Mouse (Mus musculus): ENCODE results near the gene Asb7. TPM values are rescaled to one million over a fixed set of nuclear protein-coding genes. Genes with fewer than 3 reads are reported as not detected.

The Asb7 gene
- polyA plus RNA-seq, 1 experiment from 2014 or later = 17.1 TPM

DNA sequence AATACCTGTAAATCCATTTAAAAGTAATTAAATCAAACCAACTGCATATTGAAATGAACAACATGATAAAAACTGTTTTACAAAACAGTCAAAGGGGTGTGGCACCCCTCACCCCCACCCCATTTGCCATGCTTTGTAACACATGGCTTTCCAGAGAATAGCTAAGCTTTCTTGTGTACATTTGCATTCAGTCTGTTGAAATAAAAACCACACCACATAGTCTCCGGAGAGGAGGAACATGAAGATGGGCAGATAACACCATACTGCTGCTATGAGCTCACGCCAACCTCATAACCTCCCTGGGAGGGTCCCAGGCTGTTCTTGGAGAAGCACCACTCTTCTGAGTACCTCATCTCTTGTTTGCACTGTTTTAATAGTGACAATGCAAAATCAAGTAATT lies 40.2 kb downstream of the Asb7 start:
- no peak for DNase-seq (ENCODE audit: low spot score)

DNA sequence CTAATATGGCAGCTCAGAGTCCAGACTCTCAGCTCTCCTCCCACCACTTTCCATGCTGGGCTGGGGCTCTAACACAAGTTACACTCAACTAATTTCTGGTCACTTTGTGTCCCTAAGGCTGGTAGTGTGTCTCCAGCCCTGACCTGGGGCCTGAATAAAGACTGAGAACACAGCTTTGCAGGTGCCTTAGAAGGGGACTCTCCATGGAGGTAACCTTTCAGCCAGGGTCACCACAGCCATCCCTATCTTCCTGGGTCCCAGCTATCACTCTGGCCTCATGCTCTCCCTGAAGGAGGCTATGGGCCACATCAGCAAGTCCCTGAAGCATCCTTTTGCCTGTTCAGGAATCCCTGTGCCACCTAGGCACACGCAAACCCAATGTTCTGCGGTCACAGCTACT lies 43.7 kb downstream of the Asb7 start:
- Histone ChIP-seq H3K27ac (ENCODE audit: low read depth, low read length) (no peak overlapping the region), H3K4me2 (replicated peaks; ENCODE audit: low read depth, low read length) (no peak overlapping the region), H3K27me3 (ENCODE audit: control insufficient read depth, insufficient read depth, low read length) (no peaks in the 10 kb centered on the region), H3K4me3 (ENCODE audit: low read depth, low read length) (no peak overlapping the region), H3K9me3 (ENCODE audit: control insufficient read depth, low read length) (no peaks in the 10 kb centered on the region), H3K9ac (ENCODE audit: low read depth, low read length) (no peak overlapping the region), H3K4me1 (replicated peaks; ENCODE audit: control insufficient read depth, insufficient read depth, low read length) (no peaks in the 10 kb centered on the region), H3K36me3 (ENCODE audit: control insufficient read depth, insufficient read depth, low read length) (no peaks in the 10 kb centered on the region)
- no peak for ATAC-seq (ENCODE audit: low FRiP score)
- WGBS = 98% methylated on average over 2 of the region's 2 CpGs
- DNase-seq (ENCODE audit: low spot score) = no peak

More for the DNA sequence above, 40.2 kb downstream of the Asb7 start:
- H3K4me2 ChIP-seq (replicated peaks; ENCODE audit: low read depth, low read length) = no peak overlapping the region
- no peaks in the 10 kb centered on the region for H3K27me3 ChIP-seq (ENCODE audit: control insufficient read depth, insufficient read depth, low read length)
- no peak overlapping the region for H3K27ac ChIP-seq (ENCODE audit: low read depth, low read length)
- no peaks in the 10 kb centered on the region for H3K9me3 ChIP-seq (ENCODE audit: control insufficient read depth, low read length)
- no peak overlapping the region for H3K9ac ChIP-seq (ENCODE audit: low read depth, low read length)
- no peak overlapping the region for H3K4me3 ChIP-seq (ENCODE audit: low read depth, low read length)
- no peaks in the 10 kb centered on the region for H3K36me3 ChIP-seq (ENCODE audit: control insufficient read depth, insufficient read depth, low read length)
- WGBS = 94% methylated on average over 2 of the region's 2 CpGs
- no peaks in the 10 kb centered on the region for H3K4me1 ChIP-seq (replicated peaks; ENCODE audit: control insufficient read depth, insufficient read depth, low read length)
- no peak for ATAC-seq (ENCODE audit: low FRiP score)

DNA sequence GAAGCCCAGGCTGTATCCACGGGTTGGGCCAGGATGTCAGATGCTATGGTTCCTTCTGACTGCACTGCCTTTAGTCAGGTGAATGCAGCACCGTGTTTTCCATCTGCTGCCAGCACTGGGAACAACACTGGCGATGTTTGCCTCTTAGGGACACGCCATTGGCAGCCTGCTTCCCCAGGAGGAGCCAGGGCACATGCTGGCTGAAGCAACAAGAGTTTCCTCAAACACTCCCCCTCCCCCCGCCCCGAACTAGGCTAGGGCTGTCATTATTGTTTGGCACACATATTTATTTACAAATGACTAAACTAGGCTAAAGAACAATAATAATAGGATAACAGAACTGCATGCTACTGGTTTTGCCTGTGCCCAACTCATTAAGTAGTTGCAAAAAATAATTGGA lies 56.0 kb downstream of the Asb7 start:
- H3K27me3 ChIP-seq (ENCODE audit: control insufficient read depth, insufficient read depth, low read length) = no peaks in the 10 kb centered on the region
- H3K4me3 ChIP-seq (ENCODE audit: low read depth, low read length) = no peak overlapping the region
- no peak overlapping the region for H3K27ac ChIP-seq (ENCODE audit: low read depth, low read length)
- no peak overlapping the region for H3K4me2 ChIP-seq (replicated peaks; ENCODE audit: low read depth, low read length)
- no peaks in the 10 kb centered on the region for H3K9me3 ChIP-seq (ENCODE audit: control insufficient read depth, low read length)
- ATAC-seq (ENCODE audit: low FRiP score) (no peak), DNase-seq (ENCODE audit: low spot score) (no peak)
- WGBS = 70% methylated on average over 6 of the region's 6 CpGs
- no peak overlapping the region for H3K9ac ChIP-seq (ENCODE audit: low read depth, low read length)
- no peaks in the 10 kb centered on the region for H3K4me1 ChIP-seq (replicated peaks; ENCODE audit: control insufficient read depth, insufficient read depth, low read length)
- no peaks in the 10 kb centered on the region for H3K36me3 ChIP-seq (ENCODE audit: control insufficient read depth, insufficient read depth, low read length)

DNA sequence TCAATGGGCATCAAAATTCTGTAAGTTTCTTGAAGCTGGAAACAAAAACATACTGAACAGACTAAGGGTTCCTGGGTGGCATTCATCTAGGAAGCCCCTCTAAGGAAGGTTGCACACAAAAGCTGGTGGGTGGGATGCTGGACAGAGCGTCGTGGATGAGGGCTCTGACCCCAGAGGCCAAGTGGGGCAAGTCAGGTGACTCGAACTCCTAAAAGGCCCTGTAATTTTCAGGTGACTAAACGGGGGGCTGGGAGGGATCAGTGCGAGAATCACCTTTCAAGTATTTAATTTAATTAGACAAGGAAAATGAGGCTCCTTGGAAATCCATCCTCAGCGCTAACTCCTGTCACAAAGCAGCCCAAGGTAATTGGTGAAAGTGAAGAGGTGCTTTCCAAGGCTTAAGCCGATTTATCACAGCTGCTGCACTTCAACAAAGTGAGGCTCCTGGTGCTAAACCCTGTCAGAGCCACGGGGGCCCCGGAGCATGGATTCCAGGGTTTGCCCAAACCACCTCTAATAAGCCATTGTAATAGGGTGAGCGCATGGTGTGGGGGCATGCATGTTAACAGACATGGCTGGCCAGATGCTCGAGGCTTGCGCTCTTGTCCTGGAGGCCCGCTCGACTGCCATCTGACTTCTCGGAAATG lies 59.1 kb downstream of the Asb7 start:
- H3K9me3 ChIP-seq (ENCODE audit: control insufficient read depth, low read length) = no peaks in the 10 kb centered on the region
- no peaks in the 10 kb centered on the region for H3K27me3 ChIP-seq (ENCODE audit: control insufficient read depth, insufficient read depth, low read length)
- 73% methylated on average over 15 of the region's 15 CpGs for WGBS
- H3K4me3 ChIP-seq (ENCODE audit: low read depth, low read length) = no peak overlapping the region
- no peak overlapping the region for H3K4me2 ChIP-seq (replicated peaks; ENCODE audit: low read depth, low read length)
- DNase-seq (ENCODE audit: low spot score) = no peak
- no peak for ATAC-seq (ENCODE audit: low FRiP score)
- H3K27ac ChIP-seq (ENCODE audit: low read depth, low read length) = no peak overlapping the region
- no peaks in the 10 kb centered on the region for H3K36me3 ChIP-seq (ENCODE audit: control insufficient read depth, insufficient read depth, low read length)
- H3K4me1 ChIP-seq (replicated peaks; ENCODE audit: control insufficient read depth, insufficient read depth, low read length) = no peaks in the 10 kb centered on the region
- H3K9ac ChIP-seq (ENCODE audit: low read depth, low read length) = no peak overlapping the region

DNA sequence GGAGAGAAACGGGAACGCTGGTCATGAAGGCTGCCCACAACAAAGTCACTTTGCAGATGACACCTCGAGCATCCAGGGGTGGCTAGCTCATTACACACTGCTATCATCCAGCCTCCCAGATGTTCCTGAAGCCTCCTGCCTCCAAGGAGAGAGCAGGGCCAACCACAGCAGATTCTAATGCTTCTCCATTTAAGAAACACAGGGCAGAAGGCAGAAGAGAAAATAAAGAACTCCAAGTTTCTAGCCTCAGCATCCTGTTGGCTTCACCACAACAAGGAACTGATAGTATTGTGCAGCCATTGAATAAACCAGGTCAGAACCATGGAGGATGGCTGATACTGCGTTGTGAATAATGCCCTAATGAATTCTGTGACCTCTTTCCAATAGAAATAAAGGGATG lies 60.0 kb downstream of the Asb7 start:
- Histone ChIP-seq H3K27ac (ENCODE audit: low read depth, low read length) (no peak overlapping the region), H3K36me3 (ENCODE audit: control insufficient read depth, insufficient read depth, low read length) (no peaks in the 10 kb centered on the region), H3K27me3 (ENCODE audit: control insufficient read depth, insufficient read depth, low read length) (no peaks in the 10 kb centered on the region), H3K9me3 (ENCODE audit: control insufficient read depth, low read length) (no peaks in the 10 kb centered on the region), H3K9ac (ENCODE audit: low read depth, low read length) (no peak overlapping the region), H3K4me3 (ENCODE audit: low read depth, low read length) (no peak overlapping the region), H3K4me2 (replicated peaks; ENCODE audit: low read depth, low read length) (no peak overlapping the region), H3K4me1 (replicated peaks; ENCODE audit: control insufficient read depth, insufficient read depth, low read length) (no peaks in the 10 kb centered on the region)
- DNase-seq (ENCODE audit: low spot score) (no peak), ATAC-seq (ENCODE audit: low FRiP score) (no peak)
- 66% methylated on average over 4 of the region's 4 CpGs for WGBS

DNA sequence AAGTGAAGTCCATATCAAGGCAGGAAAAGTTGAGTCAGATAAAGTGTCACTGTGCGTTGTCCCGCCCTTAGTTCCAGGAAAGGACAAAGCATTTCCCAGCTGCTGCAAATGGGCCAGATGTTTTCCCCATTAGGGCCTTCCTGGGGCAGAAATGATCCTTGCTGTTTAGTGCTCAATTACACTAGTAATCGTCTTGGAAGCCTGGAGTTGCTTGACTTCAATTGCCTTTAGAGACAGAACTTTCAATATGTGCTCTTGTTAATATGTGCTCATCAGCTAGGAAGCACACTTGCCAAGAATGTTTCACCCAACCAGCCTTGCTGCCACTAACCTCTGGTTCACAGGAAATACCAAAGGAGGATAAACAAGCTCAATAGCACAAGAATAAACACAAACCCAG lies 66.0 kb downstream of the Asb7 start:
- ATAC-seq (ENCODE audit: low FRiP score) (no peak), DNase-seq (ENCODE audit: low spot score) (no peak)
- Histone ChIP-seq H3K4me2 (replicated peaks; ENCODE audit: low read depth, low read length) (no peak overlapping the region), H3K36me3 (ENCODE audit: control insufficient read depth, insufficient read depth, low read length) (no peaks in the 10 kb centered on the region), H3K4me1 (replicated peaks; ENCODE audit: control insufficient read depth, insufficient read depth, low read length) (no peaks in the 10 kb centered on the region), H3K27ac (ENCODE audit: low read depth, low read length) (no peak overlapping the region), H3K4me3 (ENCODE audit: low read depth, low read length) (no peak overlapping the region), H3K9ac (ENCODE audit: low read depth, low read length) (no peak overlapping the region), H3K27me3 (ENCODE audit: control insufficient read depth, insufficient read depth, low read length) (no peaks in the 10 kb centered on the region), H3K9me3 (ENCODE audit: control insufficient read depth, low read length) (no peaks in the 10 kb centered on the region)
- 59% methylated on average over 3 of the region's 3 CpGs for WGBS

DNA sequence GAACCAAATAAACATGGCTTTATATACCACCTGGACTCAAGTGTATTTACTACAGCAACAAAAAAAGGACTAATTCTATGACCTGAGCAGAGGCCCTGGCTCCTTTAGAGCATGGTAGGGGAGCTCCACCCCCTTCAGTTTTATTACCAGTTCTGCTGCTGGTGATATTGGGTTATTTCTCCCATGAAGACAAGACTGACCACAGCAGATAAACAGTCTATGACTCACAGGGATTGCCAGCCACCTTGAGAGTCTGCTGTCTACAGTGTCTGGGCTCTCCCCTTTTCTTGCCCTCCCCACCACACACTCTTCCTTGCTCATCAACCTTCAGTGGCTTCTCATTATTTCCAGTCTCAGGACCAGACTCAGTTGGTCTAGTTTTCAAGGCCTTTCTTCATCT lies 87.5 kb downstream of the Asb7 start:
- H3K27ac ChIP-seq (ENCODE audit: low read depth, low read length) = no peak overlapping the region
- ATAC-seq (ENCODE audit: low FRiP score) = no peak
- no peak overlapping the region for H3K9ac ChIP-seq (ENCODE audit: low read depth, low read length)
- DNase-seq (ENCODE audit: low spot score) = no peak
- no peaks in the 10 kb centered on the region for H3K9me3 ChIP-seq (ENCODE audit: control insufficient read depth, low read length)
- H3K4me1 ChIP-seq (replicated peaks; ENCODE audit: control insufficient read depth, insufficient read depth, low read length) = no peaks in the 10 kb centered on the region
- H3K4me3 ChIP-seq (ENCODE audit: low read depth, low read length) = no peak overlapping the region
- no peaks in the 10 kb centered on the region for H3K36me3 ChIP-seq (ENCODE audit: control insufficient read depth, insufficient read depth, low read length)
- H3K27me3 ChIP-seq (ENCODE audit: control insufficient read depth, insufficient read depth, low read length) = no peaks in the 10 kb centered on the region
- no peak overlapping the region for H3K4me2 ChIP-seq (replicated peaks; ENCODE audit: low read depth, low read length)

DNA sequence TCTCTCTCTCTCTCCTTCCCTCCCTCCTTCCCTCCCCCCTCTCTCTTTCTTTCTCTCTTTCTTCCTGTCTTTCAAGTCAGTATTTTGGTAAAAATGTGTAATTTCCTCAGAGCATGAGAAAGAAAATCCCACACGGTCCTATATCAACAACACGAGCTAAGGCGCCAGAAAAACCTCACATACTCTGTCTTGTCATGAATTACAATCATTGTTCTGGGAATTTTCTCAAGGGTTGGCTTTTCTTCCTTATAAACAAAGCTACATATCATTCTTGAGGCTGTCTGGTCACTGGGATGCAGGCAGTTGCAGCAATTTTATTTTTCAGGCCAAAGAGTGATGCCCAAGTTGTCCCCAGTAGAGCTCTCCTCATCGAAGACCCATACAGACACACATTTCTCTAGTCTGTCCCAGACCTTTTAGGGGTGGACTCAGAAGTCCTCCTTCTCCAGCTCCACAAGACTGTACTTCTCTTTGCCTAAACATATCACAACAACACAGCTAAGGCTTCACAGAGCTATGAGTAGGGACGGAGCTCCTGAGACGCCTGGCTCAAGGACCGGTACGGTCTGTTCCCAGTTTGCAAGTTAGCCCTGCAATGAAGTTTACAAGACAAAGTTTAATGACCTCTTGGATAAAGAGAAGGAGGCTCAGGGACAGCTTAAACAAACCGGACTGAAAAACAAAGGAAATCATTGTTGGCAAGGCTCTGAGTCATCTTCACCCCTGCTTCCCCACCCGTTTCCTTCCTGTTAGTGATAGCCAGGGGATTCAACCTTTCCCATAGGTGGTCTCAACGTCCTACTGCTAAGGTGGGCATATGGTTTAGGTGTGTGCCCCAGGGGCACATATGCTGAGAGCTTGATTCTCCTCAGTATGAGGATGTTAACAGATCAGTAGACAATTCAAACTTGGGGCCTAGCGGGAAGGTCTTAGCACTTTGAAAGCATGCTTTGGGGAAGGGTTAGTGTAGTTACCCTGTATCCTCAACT lies 88.5 kb downstream of the Asb7 start:
- Histone ChIP-seq H3K9me3 (ENCODE audit: control insufficient read depth, low read length) (no peaks in the 10 kb centered on the region), H3K4me3 (ENCODE audit: low read depth, low read length) (no peak overlapping the region), H3K4me1 (replicated peaks; ENCODE audit: control insufficient read depth, insufficient read depth, low read length) (no peaks in the 10 kb centered on the region), H3K36me3 (ENCODE audit: control insufficient read depth, insufficient read depth, low read length) (no peaks in the 10 kb centered on the region), H3K4me2 (replicated peaks; ENCODE audit: low read depth, low read length) (no peak overlapping the region), H3K27ac (ENCODE audit: low read depth, low read length) (no peak overlapping the region), H3K27me3 (ENCODE audit: control insufficient read depth, insufficient read depth, low read length) (no peaks in the 10 kb centered on the region), H3K9ac (ENCODE audit: low read depth, low read length) (no peak overlapping the region)
- no peak for DNase-seq (ENCODE audit: low spot score)
- WGBS = 82% methylated on average over 12 of the region's 12 CpGs
- ATAC-seq (ENCODE audit: low FRiP score) = no peak

DNA sequence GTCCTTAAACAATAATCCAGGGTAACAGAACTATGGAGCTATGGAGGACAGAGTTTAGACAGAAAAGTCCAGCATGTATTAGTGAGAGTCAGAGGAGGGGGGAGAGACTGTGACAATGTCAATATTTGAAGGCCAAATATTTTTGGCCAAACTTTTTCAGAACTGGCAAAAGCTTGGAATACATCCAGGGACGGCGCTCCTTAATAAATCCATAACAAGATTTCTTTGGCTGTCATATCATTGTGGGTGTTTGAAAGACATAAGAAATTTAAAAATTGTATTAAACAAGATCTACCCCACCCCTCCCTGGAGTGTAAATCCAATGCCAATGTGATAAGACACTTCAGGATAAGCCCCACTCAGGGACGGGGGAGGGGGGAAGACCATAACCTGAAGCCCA lies 89.3 kb downstream of the Asb7 start:
- H3K27me3 ChIP-seq (ENCODE audit: control insufficient read depth, insufficient read depth, low read length) = no peaks in the 10 kb centered on the region
- DNase-seq (ENCODE audit: low spot score) = no peak
- H3K4me3 ChIP-seq (ENCODE audit: low read depth, low read length) = no peak overlapping the region
- H3K36me3 ChIP-seq (ENCODE audit: control insufficient read depth, insufficient read depth, low read length) = no peaks in the 10 kb centered on the region
- H3K9ac ChIP-seq (ENCODE audit: low read depth, low read length) = no peak overlapping the region
- H3K4me2 ChIP-seq (replicated peaks; ENCODE audit: low read depth, low read length) = no peak overlapping the region
- no peaks in the 10 kb centered on the region for H3K9me3 ChIP-seq (ENCODE audit: control insufficient read depth, low read length)
- no peak for ATAC-seq (ENCODE audit: low FRiP score)
- no peaks in the 10 kb centered on the region for H3K4me1 ChIP-seq (replicated peaks; ENCODE audit: control insufficient read depth, insufficient read depth, low read length)
- 90% methylated on average over 3 of the region's 3 CpGs for WGBS
- no peak overlapping the region for H3K27ac ChIP-seq (ENCODE audit: low read depth, low read length)
